Mouse (Mus musculus) spleen, embryonic (tissue): Measurements from ENCODE around the gene Foxo1.

Source experiments
- CTCF ChIA-PET: fragments of 350-600 bp; sonication (Branson Sonifier 250); formaldehyde crosslinking; loops from one replicate; lab custom pipeline; 2022; lab: Charles Lee

Foxo1 gene

GRCm38 (mm10) chr3:52401162-52401928 is 133.2 kb downstream of the Foxo1 start:
- CTCF ChIA-PET: interaction anchor here (0.7 kb wide), 1 partner anchor 58 kb away, joined by 3 read pairs; no protein-coding TSS in a partner anchor
